Mouse (Mus musculus) hindbrain, embryonic 14.5 days (tissue): Measurements from ENCODE around the gene Cdk14. TPM values are rescaled to one million over a fixed set of nuclear protein-coding genes. Genes with fewer than 3 reads are reported as not detected.

ENCODE experiments used
- ATAC-seq: fragments of 200-750 bp; cut with Nextera tagmentation; 2 replicates; pipeline ENCODE4 v1.8.0; 2017; ENCODE audit warnings: moderate number of reproducible peaks, mild to moderate bottlenecking, moderate TSS enrichment, moderate library complexity; ENCODE audit not compliant: low FRiP score
- DNase-seq: peaks from one replicate; pipeline ENCODE4 v3.0.0-alpha.2; 2015; ENCODE audit warnings: low spot score
- H3K27ac ChIP-seq: fragments of 300-500 bp; sonication (generic); 2 replicates; pipeline ENCODE4 v1.5.1; 2014; ENCODE audit warnings: mild to moderate bottlenecking, moderate library complexity
- H3K27me3 ChIP-seq: fragments of 300-500 bp; sonication (generic); 2 replicates; pipeline ENCODE4 v1.6.1; 2014; ENCODE audit warnings: mild to moderate bottlenecking, low read length, mixed read lengths; ENCODE audit not compliant: control insufficient read depth, insufficient read depth
- H3K36me3 ChIP-seq: fragments of 300-500 bp; sonication (generic); replicated peaks from 2 replicates; pipeline ENCODE4 v1.6.1; 2014; ENCODE audit not compliant: control insufficient read depth, insufficient read depth
- H3K4me1 ChIP-seq: fragments of 300-500 bp; sonication (generic); replicated peaks from 2 replicates; pipeline ENCODE4 v1.6.1; 2014; ENCODE audit warnings: antibody characterized with exemption, low read length, mixed read lengths; ENCODE audit not compliant: control insufficient read depth, insufficient read depth
- H3K4me2 ChIP-seq: fragments of 300-500 bp; sonication (generic); replicated peaks from 2 replicates; pipeline ENCODE4 v1.6.1; 2014; ENCODE audit warnings: mild to moderate bottlenecking, moderate library complexity
- H3K4me3 ChIP-seq: fragments of 300-500 bp; sonication (generic); replicated peaks from 2 replicates; pipeline ENCODE4 v1.5.1; 2014; ENCODE audit warnings: mild to moderate bottlenecking, low read length
- H3K9ac ChIP-seq: fragments of 300-500 bp; sonication (generic); 2 replicates; pipeline ENCODE4 v1.6.1; 2014
- H3K9me3 ChIP-seq: fragments of 300-500 bp; sonication (generic); 2 replicates; pipeline ENCODE4 v1.6.1; 2016; ENCODE audit warnings: low read length; ENCODE audit not compliant: control insufficient read depth
- WGBS: fragments of 180-500 bp; shearing (Covaris S2); extraction: QIAGEN DNeasy Blood & Tissue Kit; methylation state at CpG from one replicate; pipeline ENCODE4 v1.1.7; 2014; 5-methylcytosine and 5-hydroxymethylcytosine counted together
- microRNA-seq: library from miRNA; unstranded; fragments of <30 nt; microRNA quantifications from one replicate; pipeline ENCODE4, GENCODE M21; 2016
- polyA plus RNA-seq: library from polyadenylated mRNA; unstranded; fragments of >200 nt; fragmentation: Nextera tagmentation; extraction: Ambion mirVana; gene quantifications from 2 replicates; pipeline ENCODE4 v1.2.1, GENCODE M21; 2014

The Cdk14 gene
- polyA plus RNA-seq, 1 experiment from 2014 or later = 55.6 TPM

DNA sequence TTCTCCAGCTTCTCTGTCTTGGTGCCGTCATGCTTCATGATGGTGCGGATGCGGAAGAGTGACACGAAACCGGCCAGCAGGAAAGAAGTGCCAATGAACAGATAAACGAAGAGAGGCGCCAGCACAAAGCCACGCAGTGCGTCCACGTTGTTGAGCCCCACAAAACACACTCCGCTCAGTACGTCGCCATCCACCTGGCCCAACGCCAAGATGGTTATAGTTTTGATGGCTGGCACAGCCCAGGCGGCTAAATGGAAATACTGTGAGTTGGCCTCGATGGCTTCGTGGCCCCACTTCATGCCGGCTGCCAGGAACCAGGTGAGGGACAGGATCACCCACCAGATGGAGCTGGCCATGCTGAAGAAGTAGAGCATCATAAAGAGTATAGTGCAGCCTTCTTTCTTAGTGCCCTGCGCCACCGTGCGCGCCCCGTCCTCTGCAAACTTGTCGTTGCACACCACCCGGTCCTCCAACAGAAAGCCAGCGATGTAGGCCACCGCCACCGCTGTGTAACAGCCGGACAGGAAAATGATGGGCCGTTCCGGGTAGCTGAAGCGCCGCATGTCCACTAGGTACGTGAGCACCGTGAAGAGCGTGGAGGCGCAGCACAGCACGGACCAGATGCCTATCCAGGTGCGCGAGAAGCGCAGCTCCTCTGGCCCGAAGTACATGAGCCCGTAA is 664.0 kb downstream of the Cdk14 start:
- H3K4me3 ChIP-seq = peak overlapping the region; percentile 79
- WGBS = 2% methylated on average over 43 of the region's 43 CpGs

DNA sequence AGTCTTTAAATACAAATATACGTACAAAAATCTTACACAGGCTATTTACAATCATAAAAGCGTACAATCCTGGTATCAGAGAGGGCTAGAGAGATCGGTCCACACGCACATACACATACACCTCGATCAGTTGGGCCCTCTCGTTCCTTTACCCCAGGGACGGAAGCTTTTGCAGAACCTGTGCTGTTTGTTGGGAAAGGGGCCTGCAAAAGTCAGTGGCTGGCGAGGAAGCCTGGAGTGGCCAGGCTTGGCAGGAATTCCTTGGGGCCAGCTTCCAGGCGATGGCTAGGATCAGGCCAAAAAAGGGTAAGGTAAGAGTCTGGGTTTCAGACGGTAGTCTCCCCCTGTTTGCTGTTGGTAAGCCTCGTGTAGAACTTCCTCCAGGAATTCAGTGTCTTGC is 664.8 kb downstream of the Cdk14 start:
- no peak for ATAC-seq

More for the DNA sequence above, 664.0 kb downstream of the Cdk14 start:
- no peak for DNase-seq
- H3K9me3 ChIP-seq = no peaks in the 10 kb centered on the region
- H3K27ac ChIP-seq = peak overlapping the region; percentile 86
- H3K36me3 ChIP-seq = no peaks in the 10 kb centered on the region
- H3K9ac ChIP-seq = peak overlapping the region; percentile 67
- peaks cover 10% of the 10 kb centered on the region; the same call in 1 of the 2 replicates for H3K27me3 ChIP-seq
- peaks cover 19% of the 10 kb centered on the region for H3K4me1 ChIP-seq
- ATAC-seq = no peak
- peak overlapping the region; percentile 99 for H3K4me2 ChIP-seq

DNA sequence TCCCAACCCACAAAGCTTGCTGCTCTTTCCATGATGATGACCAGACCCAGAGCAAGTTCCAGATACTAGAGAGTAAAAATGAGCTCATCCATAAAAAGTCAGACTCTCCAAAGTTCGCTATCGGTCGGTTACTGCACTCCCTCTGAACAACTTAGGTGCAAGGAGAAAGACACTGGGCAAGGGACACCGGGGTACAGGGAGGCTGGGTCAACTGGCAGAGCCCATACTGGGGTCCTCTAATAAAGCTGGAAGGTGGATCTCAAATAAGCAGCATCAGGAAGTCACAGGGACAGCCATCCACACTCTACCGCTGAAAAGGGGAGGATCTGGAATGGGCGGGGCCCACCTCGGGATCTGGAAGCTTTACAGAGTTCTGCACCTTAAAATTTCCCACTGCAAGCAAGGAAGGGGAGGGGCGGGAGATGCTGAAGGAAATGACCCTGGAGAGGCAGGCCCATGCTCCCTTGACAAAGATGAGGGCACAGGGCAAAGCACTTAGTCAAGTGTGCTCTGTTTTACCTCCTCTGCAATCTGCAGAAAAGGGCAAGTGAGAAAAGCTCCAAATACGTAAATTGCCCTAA is 665.3 kb downstream of the Cdk14 start:
- H3K9me3 ChIP-seq = no peaks in the 10 kb centered on the region
- H3K27me3 ChIP-seq = peaks cover 10% of the 10 kb centered on the region; the same call in 1 of the 2 replicates
- no peak overlapping the region for H3K27ac ChIP-seq
- peak overlapping the region; percentile 99 for H3K4me2 ChIP-seq
- H3K9ac ChIP-seq = peak overlapping the region; percentile 67
- 32% methylated on average over 9 of the region's 9 CpGs for WGBS
- H3K36me3 ChIP-seq = no peaks in the 10 kb centered on the region
- no peak for DNase-seq
- peak overlapping the region; percentile 79 for H3K4me3 ChIP-seq
- ATAC-seq = no peak
- H3K4me1 ChIP-seq = peaks cover 19% of the 10 kb centered on the region

More for the DNA sequence above, 664.8 kb downstream of the Cdk14 start:
- WGBS = 32% methylated on average over 11 of the region's 11 CpGs
- H3K36me3 ChIP-seq = no peaks in the 10 kb centered on the region
- peaks cover 19% of the 10 kb centered on the region for H3K4me1 ChIP-seq
- peaks cover 10% of the 10 kb centered on the region; the same call in 1 of the 2 replicates for H3K27me3 ChIP-seq
- H3K27ac ChIP-seq = peak overlapping the region; percentile 86; the same call in 1 of the 2 replicates
- H3K4me3 ChIP-seq = peak overlapping the region; percentile 79
- peak overlapping the region; percentile 67 for H3K9ac ChIP-seq
- no peak for DNase-seq
- H3K4me2 ChIP-seq = peak overlapping the region; percentile 99
- H3K9me3 ChIP-seq = no peaks in the 10 kb centered on the region

Small RNA genes within 50 kb of the gene (microRNA-seq; reads per million reads assigned to microRNA genes)
- not detected for gene Gm25037
- not detected for gene Gm44483

Other genes with a start within 250 kb of the Cdk14 start
- gene 1700015F17Rik, start 58.8 kb upstream of the Cdk14 start, polyA plus RNA-seq = not detected in 2 replicates
- 17.8 and 18.1 TPM in 2 replicates for gene Cldn12, start 94.6 kb upstream of the Cdk14 start, polyA plus RNA-seq
- gene Gtpbp10, start 139.2 kb upstream of the Cdk14 start, polyA plus RNA-seq = 21.7 and 22.0 TPM in 2 replicates
- 15.6 and 16.0 TPM in 2 replicates for gene Gm8773, start 153.5 kb upstream of the Cdk14 start, polyA plus RNA-seq
- gene Cfap69, start 243.9 kb upstream of the Cdk14 start, polyA plus RNA-seq = 10.8 and 11.7 TPM in 2 replicates